ENCODE assay signal across 17 mouse cellular contexts in genomic region chr6:149098993-149099392, GRCm38 (mm10). TPM values are rescaled to one million over a fixed set of nuclear protein-coding genes. Genes with fewer than 3 reads are reported as not detected.
DNase-seq lines count a peak whose midpoint lies in the region; ATAC-seq and TF ChIP-seq lines count a peak whose summit lies in the region.
"Had no signal": no experiment of that assay in that cellular context is flagged by ENCODE, and none has a peak within 500 bp of the region (broad histone marks: within the 10 kb centered on the region; RNA-seq: fewer than 3 reads in every experiment).

No protein-coding gene starts in this region.

- no peak for ATAC-seq in forebrain, embryonic 14.5 days
- no peak for ATAC-seq in forebrain, embryonic 16.5 days
- ATAC-seq in liver, embryonic 11.5 days (replicated peaks; ENCODE audit: low FRiP score), result no peak
- ATAC-seq in midbrain, embryonic 11.5 days (ENCODE audit: low FRiP score), result no peak

- H3K27me3 ChIP-seq in forebrain, embryonic 14.5 days (replicated peaks; ENCODE audit: control insufficient read depth, insufficient read depth, low read length), result no peaks in the 10 kb centered on the region
- no peaks in the 10 kb centered on the region for H3K27me3 ChIP-seq in forebrain, embryonic 16.5 days (replicated peaks; ENCODE audit: control insufficient read depth, insufficient read depth, low read length)
- H3K27me3 ChIP-seq in liver, embryonic 11.5 days (replicated peaks; ENCODE audit: control insufficient read depth, insufficient read depth, low read length), result peaks cover 21% of the 10 kb centered on the region
- H3K27me3 ChIP-seq in midbrain, embryonic 11.5 days (ENCODE audit: control insufficient read depth, insufficient read depth, low read length), result no peaks in the 10 kb centered on the region
- H3K27me3 ChIP-seq: embryonic facial prominence, embryonic 15.5 days had no signal

- DNase-seq in forebrain, embryonic 14.5 days (ENCODE audit: low spot score), result no peak
- no peak for DNase-seq in liver, embryonic 11.5 days (ENCODE audit: low spot score)
- DNase-seq in liver, result no peak
- DNase-seq in midbrain, embryonic 11.5 days (ENCODE audit: low spot score, missing footprints), result no peak
- DNase-seq in layer of hippocampus, adult 2 months (ENCODE audit: low spot score in 2 of 2), result no peak
- no peak for DNase-seq in lung, postnatal 4 days
- DNase-seq in B cell, adult 2 months, result no peak
- DNase-seq: cerebellum, adult 18-20 months; kidney, adult 18-20 months; lung, postnatal 14 days; retina, postnatal 1 day; spleen, adult 18-20 months had no signal

- peak overlapping the region; percentile 52; the same call in 1 of the 2 replicates for H3K4me2 ChIP-seq in forebrain, embryonic 14.5 days (ENCODE audit: low read length)
- no peak overlapping the region for H3K4me2 ChIP-seq in forebrain, embryonic 16.5 days (ENCODE audit: low read length)
- H3K4me2 ChIP-seq in liver, embryonic 11.5 days, result peak overlapping the region; percentile 51; the same call in 1 of the 2 replicates
- 0 out of 2 replicates have a peak overlapping the region, but pooled peaks have one; percentile 77 for H3K4me2 ChIP-seq in midbrain, embryonic 11.5 days
- H3K4me2 ChIP-seq: embryonic facial prominence, embryonic 15.5 days had no signal

- no peaks in the 10 kb centered on the region for H3K9me3 ChIP-seq in forebrain, embryonic 14.5 days (replicated peaks; ENCODE audit: control insufficient read depth, low read length)
- H3K9me3 ChIP-seq in forebrain, embryonic 16.5 days (ENCODE audit: control insufficient read depth, low read length), result no peaks in the 10 kb centered on the region
- no peaks in the 10 kb centered on the region for H3K9me3 ChIP-seq in liver, embryonic 11.5 days (ENCODE audit: control insufficient read depth, low read length)
- no peaks in the 10 kb centered on the region for H3K9me3 ChIP-seq in midbrain, embryonic 11.5 days (ENCODE audit: control insufficient read depth, low read length)
- H3K9me3 ChIP-seq: embryonic facial prominence, embryonic 15.5 days had no signal

- H3K9ac ChIP-seq in forebrain, embryonic 14.5 days (ENCODE audit: low read length), result no peak overlapping the region
- no peak overlapping the region for H3K9ac ChIP-seq in forebrain, embryonic 16.5 days (replicated peaks; ENCODE audit: low read depth, low read length)
- no peak overlapping the region for H3K9ac ChIP-seq in liver, embryonic 11.5 days (ENCODE audit: low read depth, low read length)
- H3K9ac ChIP-seq in midbrain, embryonic 11.5 days (ENCODE audit: low read length), result no peak overlapping the region
- H3K9ac ChIP-seq: embryonic facial prominence, embryonic 15.5 days had no signal

- H3K36me3 ChIP-seq in forebrain, embryonic 14.5 days (ENCODE audit: control insufficient read depth, insufficient read depth, low read length), result no peaks in the 10 kb centered on the region
- H3K36me3 ChIP-seq in forebrain, embryonic 16.5 days (ENCODE audit: control insufficient read depth, insufficient read depth), result no peaks in the 10 kb centered on the region
- H3K36me3 ChIP-seq in liver, embryonic 11.5 days (ENCODE audit: control insufficient read depth, insufficient read depth, low read length), result no peaks in the 10 kb centered on the region
- no peaks in the 10 kb centered on the region for H3K36me3 ChIP-seq in midbrain, embryonic 11.5 days (ENCODE audit: control insufficient read depth, insufficient read depth, low read length)
- H3K36me3 ChIP-seq: embryonic facial prominence, embryonic 15.5 days had no signal

- no peak for TF ChIP-seq CTCF in layer of hippocampus, adult 2 months (conservative IDR thresholded peaks at IDR 0.05)

- H3K4me1 ChIP-seq in forebrain, embryonic 14.5 days (ENCODE audit: control insufficient read depth, insufficient read depth, low read length), result peaks cover 6% of the 10 kb centered on the region; the same call in 1 of the 2 replicates
- H3K4me1 ChIP-seq in forebrain, embryonic 16.5 days (replicated peaks; ENCODE audit: control insufficient read depth, insufficient read depth, low read length), result peaks cover 5% of the 10 kb centered on the region; the same call in 1 of the 2 replicates
- 0 out of 2 replicates have a peak, but pooled peaks cover 2% of the 10 kb centered on the region for H3K4me1 ChIP-seq in liver, embryonic 11.5 days (replicated peaks; ENCODE audit: control insufficient read depth, insufficient read depth, low read length)
- H3K4me1 ChIP-seq in midbrain, embryonic 11.5 days (ENCODE audit: control insufficient read depth, insufficient read depth, low read length), result peaks cover 3% of the 10 kb centered on the region; the same call in 1 of the 2 replicates
- H3K4me1 ChIP-seq: embryonic facial prominence, embryonic 15.5 days had no signal

- H3K4me3 ChIP-seq in forebrain, embryonic 14.5 days (ENCODE audit: low read depth, low read length), result no peak overlapping the region
- no peak overlapping the region for H3K4me3 ChIP-seq in forebrain, embryonic 16.5 days (replicated peaks; ENCODE audit: low read length)
- H3K4me3 ChIP-seq in liver, embryonic 11.5 days (ENCODE audit: low read depth, low read length), result no peak overlapping the region
- no peak overlapping the region for H3K4me3 ChIP-seq in midbrain, embryonic 11.5 days (ENCODE audit: low read depth, low read length)
- no peak overlapping the region for H3K4me3 ChIP-seq in layer of hippocampus, adult 2 months
- H3K4me3 ChIP-seq: embryonic facial prominence, embryonic 15.5 days had no signal

- no peak overlapping the region for H3K27ac ChIP-seq in forebrain, embryonic 14.5 days (ENCODE audit: low read depth, low read length)
- H3K27ac ChIP-seq in forebrain, embryonic 16.5 days (ENCODE audit: low read length), result no peak overlapping the region
- no peak overlapping the region for H3K27ac ChIP-seq in liver, embryonic 11.5 days (ENCODE audit: low read depth, low read length)
- H3K27ac ChIP-seq in midbrain, embryonic 11.5 days (ENCODE audit: low read depth, low read length), result no peak overlapping the region
- H3K27ac ChIP-seq in layer of hippocampus, adult 2 months, result no peak overlapping the region
- H3K27ac ChIP-seq: embryonic facial prominence, embryonic 15.5 days had no signal

RNA-seq across cellular contexts. Expression of gene Dennd5b, which starts 2.5 kb away (rescaled TPM):
- polyA plus RNA-seq in forebrain, embryonic 14.5 days (2014; fragmentation: Nextera tagmentation; extraction: Ambion mirVana), result 10.9 and 16.9 TPM in 2 replicates
- polyA plus RNA-seq in forebrain, embryonic 16.5 days (2015; fragmentation: Nextera tagmentation; extraction: Ambion mirVana), result 14.2 and 15.2 TPM in 2 replicates
- polyA plus RNA-seq in liver, embryonic 11.5 days (2014; fragmentation: Nextera tagmentation; extraction: Ambion mirVana), result 11.0 and 11.3 TPM in 2 replicates
- polyA plus RNA-seq in midbrain, embryonic 11.5 days (2014; fragmentation: Nextera tagmentation; extraction: Ambion mirVana), result 17.0 and 17.7 TPM in 2 replicates
- total RNA-seq in layer of hippocampus, adult 2 months (2021), result 10 to 100 TPM; 43.9 to 49.9 TPM

RNA-seq across cellular contexts. Expression of gene Gm10203, which starts 31.0 kb away (rescaled TPM):
- polyA plus RNA-seq in forebrain, embryonic 14.5 days (2014; fragmentation: Nextera tagmentation; extraction: Ambion mirVana), result not detected in 2 replicates
- polyA plus RNA-seq in forebrain, embryonic 16.5 days (2015; fragmentation: Nextera tagmentation; extraction: Ambion mirVana), result not detected in 2 replicates
- not detected in 2 replicates for polyA plus RNA-seq in liver, embryonic 11.5 days (2014; fragmentation: Nextera tagmentation; extraction: Ambion mirVana)
- polyA plus RNA-seq in midbrain, embryonic 11.5 days (2014; fragmentation: Nextera tagmentation; extraction: Ambion mirVana), result not detected in 2 replicates
- not detected for total RNA-seq in layer of hippocampus, adult 2 months (2021)
- total RNA-seq: ES-E14; liver, adult 2 months had no signal
- polyA plus RNA-seq: cortical plate, adult 2 months; embryonic facial prominence, embryonic 15.5 days; liver, adult 2 months had no signal

RNA-seq across cellular contexts. Expression of gene Etfbkmt, which starts 40.7 kb away (rescaled TPM):
- polyA plus RNA-seq in forebrain, embryonic 14.5 days (2014; fragmentation: Nextera tagmentation; extraction: Ambion mirVana), result 4.3 and 7.0 TPM in 2 replicates
- polyA plus RNA-seq in forebrain, embryonic 16.5 days (2015; fragmentation: Nextera tagmentation; extraction: Ambion mirVana), result 7.4 and 7.8 TPM in 2 replicates
- 14.2 and 14.9 TPM in 2 replicates for polyA plus RNA-seq in liver, embryonic 11.5 days (2014; fragmentation: Nextera tagmentation; extraction: Ambion mirVana)
- polyA plus RNA-seq in midbrain, embryonic 11.5 days (2014; fragmentation: Nextera tagmentation; extraction: Ambion mirVana), result 8.0 and 8.6 TPM in 2 replicates
- 1 to 10 TPM; 2.8 to 2.9 TPM for total RNA-seq in layer of hippocampus, adult 2 months (2021)
